Mouse (Mus musculus): ENCODE data around the gene Enkd1. TPM values are rescaled to one million over a fixed set of nuclear protein-coding genes. Genes with fewer than 3 reads are reported as not detected.

The Enkd1 gene
- total RNA-seq, 2 experiments from 2014 or later, result 7.4 to 25.4 TPM

GRCm38 (mm10) chr8:105686551-105686950, 21.5 kb downstream of the Enkd1 start:
- ATAC-seq (replicated peaks; ENCODE audit: low FRiP score, low TSS enrichment, poor library complexity, severe bottlenecking), result 0 out of 2 replicates have a peak, but pooled peaks have one; percentile 4

DNA sequence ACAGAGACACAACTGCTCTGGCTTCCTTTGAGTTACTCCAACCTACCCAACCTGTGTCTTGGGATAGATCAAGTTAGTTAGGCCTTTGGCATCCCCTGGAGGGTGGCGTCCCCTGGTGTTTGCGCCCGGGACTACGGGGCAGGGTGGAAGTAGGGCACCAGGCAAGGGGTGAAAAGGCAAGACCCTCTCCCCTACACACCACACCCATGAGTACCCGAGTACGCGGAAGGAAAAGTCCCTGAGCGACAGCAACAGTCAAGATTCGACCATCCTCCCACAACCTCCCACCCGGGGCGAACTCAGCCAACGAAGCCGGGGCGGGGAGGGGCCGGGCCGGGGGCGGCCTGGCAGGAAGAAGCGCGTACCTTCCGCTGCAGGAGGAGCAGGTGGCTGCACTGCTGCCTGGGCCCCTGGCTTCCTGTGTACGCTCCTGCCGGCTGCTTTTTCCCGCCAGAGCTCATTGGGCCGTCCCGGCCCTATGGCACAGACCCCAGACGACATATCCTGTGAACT, 22.2 kb downstream of the Enkd1 start, which contains the start of gene Carmil2:
Gene Carmil2, plus strand, starts transcription at position 479 of the 513 bp plus-strand sequence.
- ATAC-seq (replicated peaks; ENCODE audit: low FRiP score, low TSS enrichment, poor library complexity, severe bottlenecking), result peak; percentile 66; the same call in 1 of the 2 replicates

GRCm38 (mm10) chr8:105685325-105685724, 22.7 kb downstream of the Enkd1 start:
- no peak for ATAC-seq (replicated peaks; ENCODE audit: low FRiP score, low TSS enrichment, poor library complexity, severe bottlenecking)

- no peak for ATAC-seq (replicated peaks; ENCODE audit: low FRiP score, low TSS enrichment, poor library complexity, severe bottlenecking)
These were observed 30.1 kb downstream of the Enkd1 start for GRCm38 (mm10) chr8:105677891-105678290.

DNA sequence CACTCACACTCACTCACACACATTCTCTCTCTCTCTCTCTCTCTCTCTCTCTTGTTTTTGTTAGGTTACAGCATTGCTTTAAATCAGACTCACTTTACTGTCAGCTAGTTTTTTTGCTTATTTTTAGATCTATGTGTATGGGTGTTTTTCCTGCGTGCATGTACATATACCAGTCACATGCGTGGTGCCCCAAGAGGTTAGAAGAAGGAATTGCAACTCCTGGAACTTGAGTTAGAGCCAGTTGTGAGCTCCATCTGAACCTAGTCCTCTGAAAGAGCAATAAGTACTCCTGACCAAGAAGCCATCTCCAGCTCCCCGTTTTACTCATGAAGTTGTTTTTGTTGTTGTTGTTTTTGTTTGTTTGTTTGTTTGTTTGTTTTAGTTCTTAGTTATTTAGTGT, 46.8 kb downstream of the Enkd1 start:
- peak; percentile 82 for ATAC-seq (replicated peaks; ENCODE audit: low FRiP score, low TSS enrichment, poor library complexity, severe bottlenecking)

DNA sequence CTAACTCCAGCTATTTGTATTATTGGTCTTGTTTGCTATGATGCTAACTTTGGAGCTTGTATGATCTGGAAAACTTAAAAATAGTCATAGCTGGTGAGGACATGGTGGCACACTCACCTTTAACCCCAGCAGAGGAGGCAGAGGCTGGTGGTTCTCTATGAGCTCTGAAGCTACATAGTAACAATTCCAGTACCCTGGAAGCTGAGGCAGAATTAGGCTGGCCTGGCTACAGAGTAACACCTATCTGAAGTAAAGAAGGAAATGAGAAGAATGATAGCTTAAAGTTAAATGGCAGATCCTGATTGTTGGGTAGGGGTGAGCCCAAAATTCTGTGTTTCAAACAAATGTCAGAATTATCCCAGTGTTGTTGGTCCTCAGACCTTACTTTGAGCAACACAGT, 50.4 kb downstream of the Enkd1 start:
- no peak for ATAC-seq (replicated peaks; ENCODE audit: low FRiP score, low TSS enrichment, poor library complexity, severe bottlenecking)

Other genes with a start within 250 kb of the Enkd1 start
- 0.45 and 1.4 TPM in 2 replicates for gene Tppp3, start 236.7 kb downstream of the Enkd1 start, total RNA-seq (2014; fragmentation: Nextera tagmentation)
- 1.3 TPM in 1 of 2 replicates, not detected in the other for gene Tppp3, start 236.7 kb downstream of the Enkd1 start, total RNA-seq (2017)
- 8.4 and 12.8 TPM in 2 replicates for gene Zdhhc1, start 211.3 kb downstream of the Enkd1 start, total RNA-seq (2014; fragmentation: Nextera tagmentation)
- gene Zdhhc1, start 211.3 kb downstream of the Enkd1 start, total RNA-seq (2017), result 2.2 and 3.8 TPM in 2 replicates
- gene Hsd11b2, start 189.5 kb downstream of the Enkd1 start, total RNA-seq (2014; fragmentation: Nextera tagmentation), result 0.20 TPM in 1 of 2 replicates, not detected in the other
- 0.19 TPM in 1 of 2 replicates, not detected in the other for gene Hsd11b2, start 189.5 kb downstream of the Enkd1 start, total RNA-seq (2017)
- 51.9 and 70.3 TPM in 2 replicates for gene Atp6v0d1, start 142.2 kb downstream of the Enkd1 start, total RNA-seq (2014; fragmentation: Nextera tagmentation)
- 21.0 and 32.0 TPM in 2 replicates for gene Atp6v0d1, start 142.2 kb downstream of the Enkd1 start, total RNA-seq (2017)
- gene Ripor1, start 103.0 kb downstream of the Enkd1 start, total RNA-seq (2014; fragmentation: Nextera tagmentation), result 148 and 206 TPM in 2 replicates
- 16.7 and 20.6 TPM in 2 replicates for gene Ripor1, start 103.0 kb downstream of the Enkd1 start, total RNA-seq (2017)
- 96.1 and 112 TPM in 2 replicates for gene Ctcf, start 71.6 kb downstream of the Enkd1 start, total RNA-seq (2014; fragmentation: Nextera tagmentation)
- gene Ctcf, start 71.6 kb downstream of the Enkd1 start, total RNA-seq (2017), result 113 and 160 TPM in 2 replicates
- not detected in 2 replicates for gene Agrp, start 70.8 kb downstream of the Enkd1 start, total RNA-seq (2014; fragmentation: Nextera tagmentation)
- not detected in 2 replicates for gene Agrp, start 70.8 kb downstream of the Enkd1 start, total RNA-seq (2017)
- 5.7 and 7.1 TPM in 2 replicates for gene Carmil2, start 21.9 kb downstream of the Enkd1 start, total RNA-seq (2014; fragmentation: Nextera tagmentation)
- 1.1 and 2.7 TPM in 2 replicates for gene Carmil2, start 21.9 kb downstream of the Enkd1 start, total RNA-seq (2017)
- 60.3 and 83.6 TPM in 2 replicates for gene Acd, start 7.1 kb downstream of the Enkd1 start, total RNA-seq (2014; fragmentation: Nextera tagmentation)
- 20.6 and 46.8 TPM in 2 replicates for gene Acd, start 7.1 kb downstream of the Enkd1 start, total RNA-seq (2017)
- gene Pard6a, start 7.1 kb downstream of the Enkd1 start, total RNA-seq (2014; fragmentation: Nextera tagmentation), result 9.1 and 16.5 TPM in 2 replicates
- 2.6 and 13.0 TPM in 2 replicates for gene Pard6a, start 7.1 kb downstream of the Enkd1 start, total RNA-seq (2017)
- not detected in 2 replicates for gene 4933405L10Rik, start 555 bp downstream of the Enkd1 start, total RNA-seq (2014; fragmentation: Nextera tagmentation)
- gene 4933405L10Rik, start 555 bp downstream of the Enkd1 start, total RNA-seq (2017), result not detected in 2 replicates
- gene Gfod2, start 50.5 kb upstream of the Enkd1 start, total RNA-seq (2014; fragmentation: Nextera tagmentation), result 2.3 and 2.7 TPM in 2 replicates
- 3.1 and 9.8 TPM in 2 replicates for gene Gfod2, start 50.5 kb upstream of the Enkd1 start, total RNA-seq (2017)
- gene Ranbp10, start 119.1 kb upstream of the Enkd1 start, total RNA-seq (2014; fragmentation: Nextera tagmentation), result 34.9 and 36.4 TPM in 2 replicates
- gene Ranbp10, start 119.1 kb upstream of the Enkd1 start, total RNA-seq (2017), result 8.3 and 16.0 TPM in 2 replicates
- gene Tsnaxip1, start 119.5 kb upstream of the Enkd1 start, total RNA-seq (2014; fragmentation: Nextera tagmentation), result not detected in 2 replicates
- not detected in 2 replicates for gene Tsnaxip1, start 119.5 kb upstream of the Enkd1 start, total RNA-seq (2017)
- 32.0 and 47.6 TPM in 2 replicates for gene Cenpt, start 145.1 kb upstream of the Enkd1 start, total RNA-seq (2014; fragmentation: Nextera tagmentation)
- gene Cenpt, start 145.1 kb upstream of the Enkd1 start, total RNA-seq (2017), result 14.2 and 20.0 TPM in 2 replicates
- 24.4 and 27.1 TPM in 2 replicates for gene Thap11, start 146.9 kb upstream of the Enkd1 start, total RNA-seq (2014; fragmentation: Nextera tagmentation)
- gene Thap11, start 146.9 kb upstream of the Enkd1 start, total RNA-seq (2017), result 18.5 and 33.4 TPM in 2 replicates
- 174 and 237 TPM in 2 replicates for gene Nutf2, start 152.4 kb upstream of the Enkd1 start, total RNA-seq (2014; fragmentation: Nextera tagmentation)
- 29.3 and 101 TPM in 2 replicates for gene Nutf2, start 152.4 kb upstream of the Enkd1 start, total RNA-seq (2017)
- gene Edc4, start 172.7 kb upstream of the Enkd1 start, total RNA-seq (2014; fragmentation: Nextera tagmentation), result 45.9 and 46.3 TPM in 2 replicates
- gene Edc4, start 172.7 kb upstream of the Enkd1 start, total RNA-seq (2017), result 25.9 and 38.4 TPM in 2 replicates
- 2.0 and 3.3 TPM in 2 replicates for gene Nrn1l, start 185.4 kb upstream of the Enkd1 start, total RNA-seq (2014; fragmentation: Nextera tagmentation)
- not detected in 2 replicates for gene Nrn1l, start 185.4 kb upstream of the Enkd1 start, total RNA-seq (2017)
- gene Pskh1, start 192.2 kb upstream of the Enkd1 start, total RNA-seq (2014; fragmentation: Nextera tagmentation), result 16.8 and 17.5 TPM in 2 replicates
- 15.4 and 17.3 TPM in 2 replicates for gene Pskh1, start 192.2 kb upstream of the Enkd1 start, total RNA-seq (2017)
- 1.6 TPM in 1 of 2 replicates, not detected in the other for gene Ctrl, start 225.7 kb upstream of the Enkd1 start, total RNA-seq (2014; fragmentation: Nextera tagmentation)
- not detected in 2 replicates for gene Ctrl, start 225.7 kb upstream of the Enkd1 start, total RNA-seq (2017)
- 93.9 and 150 TPM in 2 replicates for gene Psmb10, start 230.2 kb upstream of the Enkd1 start, total RNA-seq (2014; fragmentation: Nextera tagmentation)
- gene Psmb10, start 230.2 kb upstream of the Enkd1 start, total RNA-seq (2017), result 29.5 and 38.9 TPM in 2 replicates
- gene Lcat, start 235.2 kb upstream of the Enkd1 start, total RNA-seq (2014; fragmentation: Nextera tagmentation), result 3.7 and 4.6 TPM in 2 replicates
- gene Lcat, start 235.2 kb upstream of the Enkd1 start, total RNA-seq (2017), result 1.5 TPM in 1 of 2 replicates, not detected in the other